In the genomic region with DNA sequence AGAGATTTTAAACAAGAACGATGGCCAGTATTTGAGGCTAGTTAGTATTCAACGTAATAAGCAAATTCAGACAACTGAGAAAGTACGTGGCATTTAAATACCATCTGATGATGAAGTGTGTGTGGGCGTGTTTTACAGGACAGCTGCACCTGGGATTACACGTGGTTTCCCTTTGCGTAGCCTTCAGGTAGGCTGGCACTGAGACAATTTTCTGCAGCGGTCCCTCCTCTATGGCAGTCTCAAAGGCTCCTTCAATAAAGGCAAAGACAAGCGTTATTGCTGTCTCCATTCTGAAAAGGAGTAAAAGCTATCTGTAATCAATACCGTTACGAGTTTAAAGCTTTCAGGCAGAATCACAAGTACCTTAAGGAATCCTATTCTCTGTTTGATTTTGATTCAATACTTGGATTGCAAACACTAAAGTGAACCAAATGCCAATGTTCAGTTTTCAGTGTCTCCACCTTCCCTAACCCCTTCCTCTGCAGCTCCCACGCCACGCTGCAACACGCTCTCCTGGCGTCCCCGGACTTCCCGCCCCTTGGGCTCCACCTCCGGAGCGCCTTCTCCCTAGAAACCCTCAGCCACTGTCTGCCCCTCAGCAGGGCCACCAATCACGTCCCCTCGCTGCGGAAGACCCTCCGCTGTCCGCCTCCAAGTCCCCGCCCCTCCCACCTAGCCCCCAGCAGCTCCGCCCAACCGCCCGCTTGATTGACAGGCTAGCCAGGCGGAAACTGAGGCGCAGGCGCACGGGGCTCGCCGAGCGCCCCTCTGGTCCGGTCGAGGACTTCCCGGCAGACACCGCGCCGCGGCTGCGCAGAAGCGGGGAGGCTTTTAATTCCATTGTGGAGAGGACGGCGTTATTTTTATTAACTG, we compare ENCODE assay signal across 8 mouse cellular contexts. TPM values are rescaled to one million over a fixed set of nuclear protein-coding genes. Genes with fewer than 3 reads are reported as not detected.
DNase-seq lines count a peak whose midpoint lies in the region; ATAC-seq lines count a peak whose summit lies in the region.

A gene (plus strand): TSS at position 756 of the 873 bp plus-strand sequence.

- peak; percentile 98 for DNase-seq in adrenal gland, adult (ENCODE audit: inconsistent age in 2 of 2, low spot score in 1 of 2)
- DNase-seq in embryo, embryonic 10.5 days (ENCODE audit: low spot score): peak; percentile 99
- peak; percentile 98 for DNase-seq in gastrocnemius, postnatal 14 days
- DNase-seq in left cerebral cortex, postnatal 10 days (ENCODE audit: extremely low spot score in 1 of 2, low spot score in 2 of 2): peak; percentile 94 to 98
- DNase-seq in right cerebral cortex, postnatal 25 days: peak; percentile 95
- DNase-seq in urinary bladder, postnatal 4 days (ENCODE audit: low spot score in 2 of 2): peak; percentile 95 to 96

- intact Hi-C loops in gastrocnemius, postnatal 14 days (cut with DNase I; ENCODE audit: low total_unique reads): no loop called here
- intact Hi-C loops in left cerebral cortex, postnatal 10 days (cut with DNase I): loop anchor here (5.0 kb wide), 2 partner anchors 43 to 72 kb away; no protein-coding TSS in a partner anchor

- peak; percentile 75 for ATAC-seq in inflammation-experienced regulatory T-cells, adult 6 months
- peak; percentile 88 for ATAC-seq in megakaryocyte-erythroid progenitor cell, adult 5-6 weeks (replicated peaks; ENCODE audit: low FRiP score, low TSS enrichment, poor library complexity, severe bottlenecking)

RNA-seq across cellular contexts. Expression of the gene that starts here (rescaled TPM):
- 1 to 10 TPM; 7.7 to 7.9 TPM for total RNA-seq in gastrocnemius, postnatal 14 days (2021)
- polyA plus RNA-seq in inflammation-experienced regulatory T-cells, adult 6 months (2017; shearing (Covaris generic)): 10 to 100 TPM; 12.1 to 24.1 (median 23.5) TPM
- 10 to 100 TPM; 33.8 to 34.6 TPM for total RNA-seq in left cerebral cortex, postnatal 10 days (2021)
- 18.6 and 20.3 TPM in 2 replicates for total RNA-seq in megakaryocyte-erythroid progenitor cell, adult 5-6 weeks (2014; fragmentation: Nextera tagmentation)
- total RNA-seq in megakaryocyte-erythroid progenitor cell, adult 5-6 weeks (2017): 25.2 and 29.7 TPM in 2 replicates

Comparison
In these comparisons a context has a peak if more than half of its experiments do, and no peak if none do; other contexts are left out.
1. Peak in every context shown above with its lines: DNase-seq and ATAC-seq.